Mouse (Mus musculus) E14TG2a.4 (cell line): ENCODE data around the gene Eri3.

ENCODE experiments used
- H3K27me3 ChIP-seq: 2 replicates; pipeline ENCODE4 v1.6.1; 2014; ENCODE audit warnings: low read length, control low read depth; ENCODE audit not compliant: insufficient read depth
- H3K36me3 ChIP-seq: 2 replicates; pipeline ENCODE4 v1.6.1; 2014; ENCODE audit warnings: low read length, control low read depth; ENCODE audit not compliant: insufficient read depth
- H3K4me1 ChIP-seq: replicated peaks from 2 replicates; pipeline ENCODE4 v1.6.1; 2014; ENCODE audit warnings: low read depth, low read length, control low read depth
- H3K4me3 ChIP-seq: replicated peaks from 2 replicates; pipeline ENCODE4 v1.5.1; 2014; ENCODE audit warnings: mild to moderate bottlenecking, low read length
- H3K9me3 ChIP-seq: 2 replicates; pipeline ENCODE4 v1.6.1; 2014; ENCODE audit warnings: low read length, control low read depth
- CTCF ChIP-seq: conservative IDR thresholded peaks from 2 replicates; pipeline ENCODE4 v1.5.1; 2014; ENCODE audit warnings: low read length
- NANOG ChIP-seq: IDR thresholded peaks from 2 replicates; pipeline ENCODE4 v1.6.1; 2014; ENCODE audit warnings: borderline replicate concordance, low read length, mixed read lengths
- POU5F1 ChIP-seq: IDR thresholded peaks from 2 replicates; pipeline ENCODE4 v1.6.1; 2014; ENCODE audit warnings: low read length, borderline replicate concordance

The Eri3 gene

DNA sequence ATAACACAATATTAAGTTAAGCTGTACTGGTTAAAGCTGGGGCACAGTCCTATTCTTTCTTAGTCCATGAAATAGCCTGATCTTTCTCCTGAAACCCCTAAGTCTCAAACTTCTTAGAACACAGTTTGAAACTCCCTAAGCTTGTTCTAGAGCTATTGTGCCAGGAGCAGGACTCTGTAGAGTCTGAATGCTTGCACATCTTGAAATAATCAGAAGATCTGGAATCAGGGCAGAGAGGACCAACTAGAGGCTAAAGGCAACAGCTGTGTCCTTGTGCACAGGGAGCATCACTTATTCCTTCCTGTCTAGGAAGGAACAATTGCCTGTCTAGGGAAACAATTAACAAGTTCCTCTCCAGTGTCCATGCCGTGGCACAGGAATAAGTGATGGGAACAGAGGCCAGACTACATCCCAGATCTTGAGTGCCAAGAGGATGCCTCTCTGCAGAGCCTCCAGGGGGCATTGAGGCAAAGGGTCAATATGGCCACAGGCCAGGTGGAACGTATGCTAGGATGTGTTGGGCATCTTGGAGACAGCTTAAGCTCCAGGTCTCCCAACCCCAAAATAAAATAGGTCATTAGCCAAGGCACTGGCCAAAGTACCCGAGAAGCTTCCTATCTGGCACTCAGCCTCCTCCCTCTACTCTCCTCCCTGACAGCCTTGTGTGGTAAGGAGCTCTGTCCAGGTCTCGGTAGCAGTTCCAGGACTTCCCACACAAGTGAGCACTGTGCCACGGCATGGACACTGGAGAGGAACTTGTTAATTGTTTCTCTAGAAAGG lies 56.9 kb downstream of the Eri3 start:
- no peak overlapping the region for H3K4me3 ChIP-seq
- H3K9me3 ChIP-seq, result no peaks in the 10 kb centered on the region
- TF ChIP-seq NANOG, result no peak
- TF ChIP-seq POU5F1, result no peak
- no peak for TF ChIP-seq CTCF
- peaks cover 51% of the 10 kb centered on the region for H3K4me1 ChIP-seq
- H3K36me3 ChIP-seq, result peaks cover 90% of the 10 kb centered on the region
- H3K27me3 ChIP-seq, result no peaks in the 10 kb centered on the region

DNA sequence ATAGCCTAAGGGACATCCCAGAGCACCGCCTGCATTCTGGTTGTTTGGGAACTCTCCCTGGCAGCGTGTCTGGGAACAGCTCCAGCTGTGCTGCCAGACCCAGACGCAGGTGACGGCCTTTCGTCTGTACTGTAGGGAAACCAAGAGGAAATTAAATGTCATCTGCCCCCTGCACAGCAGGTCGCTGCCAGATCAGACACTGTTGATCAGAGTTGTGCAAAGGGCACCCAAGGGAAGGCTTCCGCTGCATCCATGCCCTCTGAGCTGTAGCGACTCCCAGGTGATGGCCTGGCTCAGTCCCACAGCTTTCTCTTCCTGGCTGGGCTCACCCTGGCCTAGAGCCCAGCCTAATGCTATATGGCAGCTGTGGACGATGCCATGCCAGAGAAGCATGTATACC lies 58.1 kb downstream of the Eri3 start:
- H3K4me3 ChIP-seq, result no peak overlapping the region
- H3K4me1 ChIP-seq, result peaks cover 55% of the 10 kb centered on the region
- TF ChIP-seq NANOG (no peak), POU5F1 (no peak), CTCF (no peak)
- peaks cover 88% of the 10 kb centered on the region for H3K36me3 ChIP-seq
- H3K9me3 ChIP-seq, result no peaks in the 10 kb centered on the region
- no peaks in the 10 kb centered on the region for H3K27me3 ChIP-seq

DNA sequence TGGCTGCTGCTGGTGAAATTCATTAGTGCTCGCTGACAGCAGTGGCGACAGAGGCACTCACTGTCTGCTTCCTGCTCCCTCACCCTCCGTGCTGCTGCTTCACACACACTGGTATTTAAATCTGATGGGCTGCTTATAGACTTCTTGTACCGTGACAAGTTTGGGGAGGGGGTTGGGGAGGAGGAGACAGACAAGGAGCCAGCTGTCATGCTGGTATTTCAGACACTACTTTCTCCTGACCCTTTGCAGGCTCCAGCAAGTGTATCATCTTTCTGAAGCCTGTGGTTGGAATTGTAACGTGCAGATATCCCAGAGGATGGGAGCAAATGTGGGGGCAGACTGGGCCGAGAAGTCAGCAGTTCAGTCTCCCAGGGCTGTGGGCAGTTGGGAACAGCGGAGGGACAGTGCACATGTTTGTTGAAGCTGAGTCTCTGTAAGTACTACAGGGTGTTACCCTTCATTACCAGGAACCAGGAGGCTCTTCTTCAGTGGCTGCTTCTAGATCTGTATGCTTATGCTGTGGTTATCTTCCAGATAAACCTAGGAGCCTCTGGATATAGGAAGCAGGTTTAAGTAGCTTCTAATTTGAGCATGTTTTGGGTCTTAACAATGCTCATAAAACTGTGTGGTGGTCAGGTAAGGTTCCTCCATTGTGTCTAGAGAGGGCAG lies 59.3 kb downstream of the Eri3 start:
- Histone ChIP-seq H3K4me3 (no peak overlapping the region), H3K36me3 (peaks cover 90% of the 10 kb centered on the region), H3K27me3 (no peaks in the 10 kb centered on the region), H3K4me1 (peaks cover 51% of the 10 kb centered on the region), H3K9me3 (no peaks in the 10 kb centered on the region)
- no peak for TF ChIP-seq CTCF
- no peak for TF ChIP-seq NANOG
- no peak for TF ChIP-seq POU5F1

DNA sequence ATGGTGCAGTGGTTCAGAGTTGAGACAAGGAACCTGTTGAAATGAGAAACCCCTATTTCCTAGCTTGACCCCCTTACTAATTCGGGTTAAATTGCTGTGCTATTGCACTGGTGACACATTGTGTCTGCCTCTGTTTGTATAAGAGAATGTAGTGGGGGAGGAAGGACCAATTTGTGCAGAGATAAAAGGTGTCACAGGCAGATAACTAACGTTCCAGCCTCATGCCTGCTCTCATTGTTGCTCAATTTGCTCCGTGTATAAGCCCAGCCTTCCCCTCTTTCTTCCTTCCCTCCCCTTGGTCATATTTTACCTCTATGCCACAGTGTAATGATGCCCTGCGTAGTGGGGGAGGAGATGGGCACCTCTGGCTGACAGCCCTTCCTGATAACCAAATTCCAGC lies 61.2 kb downstream of the Eri3 start:
- TF ChIP-seq NANOG (no peak), POU5F1 (no peak), CTCF (no peak)
- H3K9me3 ChIP-seq, result no peaks in the 10 kb centered on the region

DNA sequence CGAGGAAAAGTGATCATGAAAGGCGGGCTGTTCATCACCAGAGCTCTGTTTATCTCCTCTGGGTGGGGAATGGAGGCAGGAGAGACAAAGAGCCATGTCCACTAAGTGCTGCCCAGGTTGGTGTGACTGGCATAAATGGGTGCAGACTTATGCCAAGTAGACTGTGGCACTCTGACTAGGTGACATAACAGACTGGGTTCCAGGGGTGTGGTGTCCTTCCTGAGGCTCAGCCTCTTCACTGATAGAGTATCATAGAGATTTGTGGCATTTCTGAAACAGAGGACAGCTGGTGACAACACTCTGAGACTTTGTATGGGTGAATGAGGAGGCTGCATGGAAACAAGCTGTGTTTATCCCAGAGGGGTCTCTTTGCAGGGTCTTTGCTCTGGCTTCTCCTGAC lies 61.6 kb downstream of the Eri3 start:
- no peak overlapping the region for H3K4me3 ChIP-seq
- peaks cover 39% of the 10 kb centered on the region for H3K4me1 ChIP-seq
- TF ChIP-seq POU5F1 (no peak), CTCF (no peak), NANOG (no peak)
- no peaks in the 10 kb centered on the region for H3K9me3 ChIP-seq
- peaks cover 92% of the 10 kb centered on the region for H3K36me3 ChIP-seq
- H3K27me3 ChIP-seq, result no peaks in the 10 kb centered on the region

More for the DNA sequence above, 61.2 kb downstream of the Eri3 start:
- Histone ChIP-seq H3K4me3 (no peak overlapping the region), H3K36me3 (peaks cover 91% of the 10 kb centered on the region), H3K4me1 (peaks cover 39% of the 10 kb centered on the region), H3K27me3 (no peaks in the 10 kb centered on the region)

DNA sequence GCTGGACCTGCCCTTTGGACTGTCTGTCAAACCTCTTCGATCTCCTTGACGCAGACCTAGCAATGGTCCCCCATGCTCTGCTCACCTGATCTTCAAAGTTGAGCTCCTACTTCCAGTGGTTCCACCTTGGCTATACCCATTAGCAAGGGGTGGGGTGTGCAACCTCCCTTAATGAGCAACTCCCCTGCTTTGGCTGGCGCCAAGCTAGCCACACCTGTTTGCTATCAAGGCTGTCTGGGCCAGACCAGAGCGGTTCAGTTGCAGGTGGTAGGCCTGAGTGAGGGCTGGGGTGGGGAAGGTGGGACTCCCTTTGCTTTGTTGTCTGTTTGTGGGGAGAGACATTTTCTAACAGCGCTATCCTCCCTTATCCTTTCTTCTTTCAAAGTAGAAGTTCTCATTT lies 62.5 kb downstream of the Eri3 start:
- no peaks in the 10 kb centered on the region for H3K27me3 ChIP-seq
- peaks cover 39% of the 10 kb centered on the region for H3K4me1 ChIP-seq
- no peak for TF ChIP-seq NANOG
- TF ChIP-seq POU5F1, result no peak
- TF ChIP-seq CTCF, result no peak
- no peak overlapping the region for H3K4me3 ChIP-seq
- H3K36me3 ChIP-seq, result peaks cover 92% of the 10 kb centered on the region
- no peaks in the 10 kb centered on the region for H3K9me3 ChIP-seq

DNA sequence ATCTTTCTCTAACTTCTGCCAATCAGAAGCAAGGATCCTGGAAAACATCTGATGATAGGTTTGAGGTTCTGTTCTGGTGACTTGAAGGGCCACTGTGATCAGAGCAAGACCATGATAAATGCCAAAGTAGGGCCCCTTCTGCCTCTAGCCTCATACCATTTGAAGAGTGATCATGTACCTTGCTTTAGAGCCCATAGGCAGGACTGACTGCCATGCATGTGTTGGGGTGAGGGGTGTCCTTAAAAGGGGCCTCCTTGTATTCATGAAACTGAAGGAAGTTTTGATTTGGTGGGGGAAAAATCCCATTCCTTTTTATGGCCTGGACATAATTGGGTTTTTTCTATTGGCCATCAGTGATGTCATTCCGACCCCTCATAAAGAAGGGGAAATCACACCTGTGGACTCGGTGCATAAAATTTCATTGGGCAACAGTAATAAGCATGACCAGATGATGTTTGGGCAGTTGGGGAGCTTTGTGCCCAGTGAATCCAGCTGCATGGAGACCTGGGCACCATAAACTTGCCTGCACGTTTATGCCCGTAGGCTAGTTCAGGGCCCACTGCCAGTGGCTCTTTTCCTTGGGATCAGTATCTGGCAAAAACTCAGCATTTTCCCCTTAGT lies 63.1 kb downstream of the Eri3 start:
- Histone ChIP-seq H3K36me3 (peaks cover 91% of the 10 kb centered on the region), H3K27me3 (no peaks in the 10 kb centered on the region), H3K4me3 (no peak overlapping the region), H3K9me3 (no peaks in the 10 kb centered on the region), H3K4me1 (peaks cover 36% of the 10 kb centered on the region)
- TF ChIP-seq POU5F1 (no peak), NANOG (no peak), CTCF (no peak)

DNA sequence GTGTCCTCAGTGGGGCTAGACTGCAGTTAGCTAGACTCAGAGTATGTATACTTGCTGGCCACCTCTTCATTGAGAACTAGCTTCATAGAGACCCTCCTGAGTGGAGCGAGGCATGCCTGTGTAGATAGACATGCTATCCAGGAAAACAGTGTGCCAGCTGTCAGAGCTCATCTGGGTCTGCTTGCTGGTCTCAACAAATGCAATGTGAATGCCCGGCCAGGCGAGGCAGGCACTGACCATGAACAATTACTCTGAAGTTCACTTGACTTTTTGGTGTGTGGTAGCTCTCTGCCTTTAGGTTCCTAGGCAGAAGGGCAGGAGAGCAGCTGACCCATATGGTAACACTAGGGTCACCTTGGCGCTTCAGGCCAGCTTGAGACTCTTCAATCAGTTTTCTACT lies 66.4 kb downstream of the Eri3 start:
- no peaks in the 10 kb centered on the region for H3K27me3 ChIP-seq
- TF ChIP-seq NANOG (no peak), CTCF (no peak), POU5F1 (no peak)
- no peaks in the 10 kb centered on the region for H3K9me3 ChIP-seq
- H3K36me3 ChIP-seq, result peaks cover 84% of the 10 kb centered on the region
- H3K4me1 ChIP-seq, result peaks cover 6% of the 10 kb centered on the region
- no peak overlapping the region for H3K4me3 ChIP-seq
